Mouse (Mus musculus): ENCODE results near the gene Nf2. TPM values are rescaled to one million over a fixed set of nuclear protein-coding genes. Genes with fewer than 3 reads are reported as not detected.

Gene Nf2
- total and polyA plus RNA-seq, 3 experiments = 45.2 to 103 (median 50.7) TPM

- Histone ChIP-seq H3K79me2 (replicated peaks; ENCODE audit: control insufficient read depth, extremely low read depth, insufficient read depth, poor library complexity, severe bottlenecking) (no peaks in the 10 kb centered on the region), H3K36me3 (replicated peaks in 1 of 2; ENCODE audit: control insufficient read depth in 1 of 2, insufficient read depth in 1 of 2, low read length in 1 of 2) (no peaks in the 10 kb centered on the region), H3K4me3 (replicated peaks in 1 of 3; ENCODE audit: low read depth in 2 of 3, low read length in 2 of 3, poor library complexity in 1 of 3) (no peak within 1 kb of the TSS), H3K9me3 (replicated peaks; ENCODE audit: low read length) (peaks cover 10% of the 10 kb centered on the region), H3K4me1 (ENCODE audit: control insufficient read depth in 1 of 2, insufficient read depth in 2 of 2) (no peaks in the 10 kb centered on the region), H3K27ac (ENCODE audit: insufficient read depth, low read depth) (no peak within 1 kb of the TSS), H3K9ac (ENCODE audit: insufficient read depth, low read depth) (no peak within 1 kb of the TSS), H3K4me2 (ENCODE audit: insufficient read depth, low read depth, poor library complexity, severe bottlenecking) (no peak within 1 kb of the TSS), H3K27me3 (replicated peaks) (peaks cover 9% of the 10 kb centered on the region)
- TF ChIP-seq NRF1 (IDR thresholded peaks at IDR 0.05; ENCODE audit: low read depth, low read length) (no peak), TBP (conservative IDR thresholded peaks at IDR 0.05; ENCODE audit: low read depth, low read length) (no peak), TCF12 (IDR thresholded peaks at IDR 0.05; ENCODE audit: low read depth, low read length) (no peak), E2F4 (IDR thresholded peaks at IDR 0.05; ENCODE audit: insufficient replicate concordance, low read depth, low read length) (no peak), HCFC1 (IDR thresholded peaks at IDR 0.05; ENCODE audit: low read depth, low read length) (no peak), USF1 (IDR thresholded peaks at IDR 0.05; ENCODE audit: low read depth, low read length) (no peak), MXI1 (IDR thresholded peaks at IDR 0.05; ENCODE audit: low read depth, low read length) (no peak), JUND (conservative IDR thresholded peaks at IDR 0.05; ENCODE audit: low read depth, low read length) (no peak), POLR2A (IDR thresholded peaks at IDR 0.05; ENCODE audit: low read depth, low read length) (no peak), ELF1 (IDR thresholded peaks at IDR 0.05; ENCODE audit: low read depth, low read length) (no peak), IRF4 (IDR thresholded peaks at IDR 0.05; ENCODE audit: low read depth, low read length) (no peak), BHLHE40 (IDR thresholded peaks at IDR 0.05; ENCODE audit: low read depth, low read length) (no peak), CHD2 (IDR thresholded peaks at IDR 0.05; ENCODE audit: low read length) (no peak), ZMIZ1 (IDR thresholded peaks at IDR 0.05; ENCODE audit: low read depth, low read length) (no peak), GABPA (IDR thresholded peaks at IDR 0.05; ENCODE audit: insufficient replicate concordance, low read depth, low read length) (no peak)
- dilution Hi-C loops (cut with MboI; ENCODE audit: extremely low pct_ligation_motif_present, extremely low pct_unique_long_range_greater_than_20kb, low sequenced_read_pairs) = no loop called here
- in situ Hi-C loops (cut with MboI; ENCODE audit: low pct_ligation_motif_present, low pct_unique_long_range_greater_than_20kb, low sequenced_read_pairs) = no loop called here
- no peak for DNase-seq (ENCODE audit: extremely low read depth)
Observed at GRCm38 (mm10) chr11:4746733-4747132, 102.6 kb downstream of the Nf2 start, which contains the start of gene Cabp7. TSS of gene Cabp7 (minus strand) at chr11:4746778.

DNA sequence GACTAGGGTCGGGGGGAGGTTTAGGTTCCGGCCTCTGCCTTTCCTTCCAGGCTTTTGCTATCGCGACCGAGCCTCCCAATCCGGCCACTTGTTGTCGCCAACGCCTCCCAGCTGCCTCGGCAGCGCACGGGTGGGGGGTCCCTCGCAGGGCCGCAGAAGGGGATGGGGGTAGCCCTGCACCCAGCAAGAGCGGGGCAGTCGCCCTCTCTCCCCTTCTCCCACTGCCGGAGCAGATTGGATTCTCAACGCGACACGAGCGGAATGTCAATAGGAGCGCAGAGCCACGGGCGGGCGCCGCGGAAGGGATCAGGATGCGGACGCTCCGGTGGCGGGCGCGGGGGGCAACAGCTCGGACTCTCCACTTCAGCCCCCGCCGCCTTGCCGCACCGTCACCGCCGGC lies 103.4 kb downstream of the Nf2 start:
- H3K36me3 ChIP-seq (replicated peaks in 1 of 2; ENCODE audit: control insufficient read depth in 1 of 2, insufficient read depth in 1 of 2, low read length in 1 of 2) = no peaks in the 10 kb centered on the region
- TF ChIP-seq TBP (conservative IDR thresholded peaks at IDR 0.05; ENCODE audit: low read depth, low read length) = no peak
- in situ Hi-C loops (cut with MboI; ENCODE audit: low pct_ligation_motif_present, low pct_unique_long_range_greater_than_20kb, low sequenced_read_pairs) (no loop called here), dilution Hi-C loops (cut with MboI; ENCODE audit: extremely low pct_ligation_motif_present, extremely low pct_unique_long_range_greater_than_20kb, low sequenced_read_pairs) (no loop called here)
- no peak overlapping the region for H3K9ac ChIP-seq (ENCODE audit: insufficient read depth, low read depth)
- H3K4me3 ChIP-seq (replicated peaks in 1 of 3; ENCODE audit: low read depth in 2 of 3, low read length in 2 of 3, poor library complexity in 1 of 3) = no peak overlapping the region
- H3K4me2 ChIP-seq (ENCODE audit: insufficient read depth, low read depth, poor library complexity, severe bottlenecking) = no peak overlapping the region
- peaks cover 10% of the 10 kb centered on the region for H3K9me3 ChIP-seq (replicated peaks; ENCODE audit: low read length)
- no peaks in the 10 kb centered on the region for H3K4me1 ChIP-seq (ENCODE audit: control insufficient read depth in 1 of 2, insufficient read depth in 2 of 2)
- H3K27me3 ChIP-seq (replicated peaks) = peaks cover 7% of the 10 kb centered on the region
- H3K79me2 ChIP-seq (replicated peaks; ENCODE audit: control insufficient read depth, extremely low read depth, insufficient read depth, poor library complexity, severe bottlenecking) = no peaks in the 10 kb centered on the region
- no peak for DNase-seq (ENCODE audit: extremely low read depth)
- no peak overlapping the region for H3K27ac ChIP-seq (ENCODE audit: insufficient read depth, low read depth)

All from CH12.LX (cell line).